Mouse (Mus musculus): Measurements from ENCODE around the gene Nynrin. TPM values are rescaled to one million over a fixed set of nuclear protein-coding genes. Genes with fewer than 3 reads are reported as not detected.

Nynrin gene
- polyA plus RNA-seq, 1 experiment from 2014 or later, result 34.2 TPM

GRCm38 (mm10) chr14:55845506-55846294 is 8.1 kb upstream of the Nynrin start:
- Histone ChIP-seq H3K27me3 (no peaks in the 10 kb centered on the region), H3K36me3 (no peaks in the 10 kb centered on the region), H3K4me3 (no peak overlapping the region), H3K4me2 (replicated peaks) (no peak overlapping the region), H3K4me1 (peaks cover 13% of the 10 kb centered on the region; the same call in 1 of the 2 replicates), H3K9ac (no peak overlapping the region), H3K27ac (no peak overlapping the region), H3K9me3 (no peaks in the 10 kb centered on the region)
- ATAC-seq (ENCODE audit: low FRiP score, low read depth), result no peak
- 65% methylated on average over 9 of the region's 9 CpGs for WGBS

GRCm38 (mm10) chr14:55850885-55851284 is 2.9 kb upstream of the Nynrin start:
- H3K27ac ChIP-seq, result 0 out of 2 replicates have a peak overlapping the region, but pooled peaks have one; percentile 99
- H3K9ac ChIP-seq, result no peak overlapping the region
- peaks cover 47% of the 10 kb centered on the region for H3K4me1 ChIP-seq
- no peak overlapping the region for H3K4me3 ChIP-seq
- ATAC-seq (ENCODE audit: low FRiP score, low read depth), result no peak
- H3K4me2 ChIP-seq (replicated peaks), result no peak overlapping the region
- H3K9me3 ChIP-seq, result no peaks in the 10 kb centered on the region
- no peaks in the 10 kb centered on the region for H3K36me3 ChIP-seq
- 65% methylated on average over 6 of the region's 6 CpGs for WGBS
- H3K27me3 ChIP-seq, result no peaks in the 10 kb centered on the region

- Histone ChIP-seq H3K27ac (peak overlapping the region; percentile 99), H3K4me3 (peak overlapping the region; percentile 69), H3K27me3 (no peaks in the 10 kb centered on the region), H3K4me1 (peaks cover 64% of the 10 kb centered on the region), H3K9ac (peak overlapping the region; percentile 91), H3K9me3 (no peaks in the 10 kb centered on the region), H3K4me2 (replicated peaks) (peak overlapping the region; percentile 93), H3K36me3 (peaks cover 5% of the 10 kb centered on the region)
- 2% methylated on average over 11 of the region's 11 CpGs for WGBS
- ATAC-seq (ENCODE audit: low FRiP score, low read depth), result peak; percentile 85
Observed at GRCm38 (mm10) chr14:55852646-55853551, 911 bp upstream of the Nynrin start.

GRCm38 (mm10) chr14:55854406-55855100 is 743 bp downstream of the Nynrin start:
- peak overlapping the region; percentile 99 for H3K27ac ChIP-seq
- H3K4me2 ChIP-seq (replicated peaks), result peak overlapping the region; percentile 93
- H3K4me1 ChIP-seq, result peaks cover 80% of the 10 kb centered on the region
- H3K4me3 ChIP-seq, result peak overlapping the region; percentile 69
- H3K27me3 ChIP-seq, result no peaks in the 10 kb centered on the region
- H3K9ac ChIP-seq, result peak overlapping the region; percentile 91
- peaks cover 11% of the 10 kb centered on the region for H3K36me3 ChIP-seq
- 0% methylated on average over 9 of the region's 9 CpGs for WGBS
- no peaks in the 10 kb centered on the region for H3K9me3 ChIP-seq
- ATAC-seq (ENCODE audit: low FRiP score, low read depth), result no peak

GRCm38 (mm10) chr14:55855101-55855561 is 1.3 kb downstream of the Nynrin start:
- Histone ChIP-seq H3K4me2 (replicated peaks) (peak overlapping the region; percentile 93), H3K9me3 (no peaks in the 10 kb centered on the region), H3K27me3 (no peaks in the 10 kb centered on the region), H3K36me3 (peaks cover 11% of the 10 kb centered on the region), H3K4me3 (peak overlapping the region; percentile 69), H3K4me1 (peaks cover 82% of the 10 kb centered on the region), H3K27ac (peak overlapping the region; percentile 99), H3K9ac (peak overlapping the region; percentile 91)
- WGBS, result 0% methylated on average over 4 of the region's 4 CpGs
- ATAC-seq (ENCODE audit: low FRiP score, low read depth), result peak; percentile 38

GRCm38 (mm10) chr14:55857588-55857987 is 3.8 kb downstream of the Nynrin start:
- ATAC-seq (ENCODE audit: low FRiP score, low read depth), result no peak
- 61% methylated on average over 4 of the region's 4 CpGs for WGBS
- Histone ChIP-seq H3K4me2 (replicated peaks) (peak overlapping the region; percentile 93), H3K4me1 (peaks cover 77% of the 10 kb centered on the region), H3K9ac (peak overlapping the region; percentile 54; the same call in 1 of the 2 replicates), H3K9me3 (no peaks in the 10 kb centered on the region), H3K4me3 (peak overlapping the region; percentile 22), H3K27me3 (no peaks in the 10 kb centered on the region), H3K36me3 (peaks cover 17% of the 10 kb centered on the region), H3K27ac (no peak overlapping the region)

- H3K4me1 ChIP-seq, result peaks cover 65% of the 10 kb centered on the region
- H3K36me3 ChIP-seq, result peaks cover 61% of the 10 kb centered on the region
- H3K4me2 ChIP-seq (replicated peaks), result no peak overlapping the region
- no peaks in the 10 kb centered on the region for H3K9me3 ChIP-seq
- no peak overlapping the region; the same call in 1 of the 2 replicates for H3K9ac ChIP-seq
- no peaks in the 10 kb centered on the region for H3K27me3 ChIP-seq
- ATAC-seq (ENCODE audit: low FRiP score, low read depth), result no peak
- 50% methylated on average over 6 of the region's 6 CpGs for WGBS
- peak overlapping the region; percentile 17; the same call in 1 of the 2 replicates for H3K27ac ChIP-seq
- no peak overlapping the region for H3K4me3 ChIP-seq
Observed at GRCm38 (mm10) chr14:55862186-55862585, 8.4 kb downstream of the Nynrin start.

GRCm38 (mm10) chr14:55862970-55863369 is 9.2 kb downstream of the Nynrin start:
- Histone ChIP-seq H3K9me3 (no peaks in the 10 kb centered on the region), H3K36me3 (peaks cover 61% of the 10 kb centered on the region), H3K27me3 (no peaks in the 10 kb centered on the region), H3K4me3 (no peak overlapping the region), H3K4me2 (replicated peaks) (no peak overlapping the region), H3K4me1 (peaks cover 57% of the 10 kb centered on the region), H3K27ac (peak overlapping the region; percentile 17; the same call in 1 of the 2 replicates), H3K9ac (peak overlapping the region; percentile 4; the same call in 1 of the 2 replicates)
- no peak for ATAC-seq (ENCODE audit: low FRiP score, low read depth)
- WGBS, result 93% methylated on average over 10 of the region's 10 CpGs

- peaks cover 49% of the 10 kb centered on the region for H3K4me1 ChIP-seq
- H3K9ac ChIP-seq, result no peak overlapping the region
- 22% methylated on average over 7 of the region's 7 CpGs for WGBS
- peak overlapping the region; percentile 23; the same call in 1 of the 2 replicates for H3K4me2 ChIP-seq (replicated peaks)
- peak; percentile 45; the same call in 1 of the 2 replicates for ATAC-seq (ENCODE audit: low FRiP score, low read depth)
- no peak overlapping the region for H3K4me3 ChIP-seq
- H3K27ac ChIP-seq, result no peak overlapping the region; the same call in 1 of the 2 replicates
- H3K27me3 ChIP-seq, result no peaks in the 10 kb centered on the region
- H3K36me3 ChIP-seq, result peaks cover 65% of the 10 kb centered on the region
- H3K9me3 ChIP-seq, result no peaks in the 10 kb centered on the region
Observed at GRCm38 (mm10) chr14:55863773-55864172, 10.0 kb downstream of the Nynrin start.

- 44% methylated on average over 4 of the region's 4 CpGs for WGBS
- Histone ChIP-seq H3K4me1 (peaks cover 22% of the 10 kb centered on the region), H3K27me3 (no peaks in the 10 kb centered on the region), H3K4me3 (no peak overlapping the region), H3K36me3 (peaks cover 96% of the 10 kb centered on the region), H3K27ac (no peak overlapping the region), H3K9me3 (no peaks in the 10 kb centered on the region), H3K4me2 (replicated peaks) (no peak overlapping the region), H3K9ac (no peak overlapping the region)
- no peak for ATAC-seq (ENCODE audit: low FRiP score, low read depth)
Observed at GRCm38 (mm10) chr14:55866962-55867361, 13.2 kb downstream of the Nynrin start.

GRCm38 (mm10) chr14:55868230-55869026 is 14.6 kb downstream of the Nynrin start:
- no peak overlapping the region for H3K9ac ChIP-seq
- H3K36me3 ChIP-seq, result peaks cover 98% of the 10 kb centered on the region

More at GRCm38 (mm10) chr14:55868230-55869026, 14.6 kb downstream of the Nynrin start:
- Histone ChIP-seq H3K9me3 (no peaks in the 10 kb centered on the region), H3K27me3 (no peaks in the 10 kb centered on the region), H3K27ac (no peak overlapping the region), H3K4me3 (no peak overlapping the region), H3K4me2 (replicated peaks) (no peak overlapping the region), H3K4me1 (peaks cover 17% of the 10 kb centered on the region)
- ATAC-seq (ENCODE audit: low FRiP score, low read depth), result no peak
- WGBS, result 89% methylated on average over 14 of the region's 14 CpGs
